Mouse (Mus musculus) kidney, postnatal 25 days (tissue): Measurements from ENCODE around the gene Prnp.

Experiments
- DNase-seq, 2 experiments: peaks; one replicate each; pipeline ENCODE4 v3.0.0; 2021; ENCODE audit warnings: mixed read lengths in 2 of 2

The Prnp gene

GRCm38 (mm10) chr2:131907311-131907710 lies 2.4 kb upstream of the Prnp start:
- no peak for DNase-seq

DNA sequence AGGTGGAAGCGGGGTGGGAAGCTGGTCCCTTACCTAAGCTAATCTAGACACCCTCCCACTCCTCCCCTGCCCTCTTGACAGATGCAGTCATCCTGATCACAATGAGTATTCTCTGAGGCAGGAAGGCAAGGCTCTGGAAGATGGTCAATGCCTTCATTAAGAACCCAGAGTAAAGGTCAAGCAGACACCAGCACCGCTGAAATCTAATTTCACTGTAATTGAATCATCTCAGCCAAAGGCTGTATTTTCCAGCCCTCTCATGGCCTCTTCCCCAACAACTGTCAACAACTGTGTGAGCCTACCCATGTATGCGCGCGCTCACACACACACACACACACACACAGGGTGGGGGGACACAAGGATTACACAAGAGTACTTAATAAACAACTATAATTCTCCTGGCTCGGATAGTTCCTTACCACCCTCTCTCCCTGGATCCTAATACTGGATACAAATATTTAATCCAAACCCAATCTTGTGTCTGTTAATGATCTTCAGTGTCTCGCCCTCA lies 1.3 kb upstream of the Prnp start:
- DNase-seq, result peak; percentile 28 to 67

GRCm38 (mm10) chr2:131908906-131909305 lies 822 bp upstream of the Prnp start:
- DNase-seq, result no peak

GRCm38 (mm10) chr2:131910847-131911246 lies 1.1 kb downstream of the Prnp start:
- no peak for DNase-seq

DNA sequence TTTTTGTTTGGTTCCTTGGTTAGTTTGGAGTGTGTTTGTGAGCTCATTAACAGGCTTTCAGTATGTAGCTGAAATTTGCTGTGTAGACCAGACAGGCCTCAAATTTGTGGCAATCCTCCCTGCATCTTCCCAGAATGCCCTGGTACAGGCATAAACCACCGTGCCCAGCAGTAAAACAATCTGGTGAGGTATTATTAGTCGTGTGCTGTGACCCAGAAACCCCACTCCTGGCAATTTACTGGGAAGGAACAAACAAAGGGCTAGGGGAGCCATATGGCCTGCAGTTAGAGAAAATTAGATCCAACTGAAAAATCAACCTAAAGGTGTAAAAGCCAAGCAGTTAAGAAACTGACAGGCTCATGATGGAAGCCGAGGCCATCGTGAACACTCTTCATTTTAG lies 1.6 kb downstream of the Prnp start:
- no peak for DNase-seq

DNA sequence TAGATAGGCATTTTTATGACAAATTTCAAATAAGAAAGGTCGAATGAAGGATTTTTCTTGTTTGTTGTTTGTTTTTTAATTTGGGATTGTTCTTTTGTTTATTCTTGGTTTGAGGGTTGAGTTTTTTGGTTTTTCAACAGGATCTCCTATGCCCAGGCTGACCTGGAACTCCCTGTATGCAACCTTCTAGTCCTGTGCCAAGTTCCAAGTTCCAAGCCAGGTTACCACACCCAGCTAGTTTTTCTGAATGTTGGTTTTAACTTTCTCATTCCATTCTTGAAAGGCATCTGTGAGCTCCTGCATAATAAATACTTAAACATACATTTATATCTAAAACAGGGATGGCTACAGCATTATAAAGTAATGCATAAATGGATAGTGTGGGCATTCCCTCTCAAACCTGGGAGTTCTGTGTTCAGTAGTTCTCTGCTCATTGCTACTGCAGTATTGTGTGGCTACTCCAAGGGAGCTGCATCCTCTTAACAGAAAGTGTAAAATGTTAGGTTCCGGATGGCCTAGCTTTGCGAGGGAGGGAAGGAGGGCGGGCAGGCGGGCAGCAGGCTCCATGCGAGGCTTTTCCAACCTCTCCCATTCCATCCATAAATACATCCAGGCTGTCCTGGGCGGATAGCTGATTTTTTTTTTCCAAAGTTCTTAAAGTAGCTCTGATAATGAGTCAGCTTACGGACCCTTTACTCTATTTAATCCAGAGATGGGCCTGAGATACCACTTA lies 3.0 kb downstream of the Prnp start:
- peak in 1 of 2 experiments; percentile 20 for DNase-seq

DNA sequence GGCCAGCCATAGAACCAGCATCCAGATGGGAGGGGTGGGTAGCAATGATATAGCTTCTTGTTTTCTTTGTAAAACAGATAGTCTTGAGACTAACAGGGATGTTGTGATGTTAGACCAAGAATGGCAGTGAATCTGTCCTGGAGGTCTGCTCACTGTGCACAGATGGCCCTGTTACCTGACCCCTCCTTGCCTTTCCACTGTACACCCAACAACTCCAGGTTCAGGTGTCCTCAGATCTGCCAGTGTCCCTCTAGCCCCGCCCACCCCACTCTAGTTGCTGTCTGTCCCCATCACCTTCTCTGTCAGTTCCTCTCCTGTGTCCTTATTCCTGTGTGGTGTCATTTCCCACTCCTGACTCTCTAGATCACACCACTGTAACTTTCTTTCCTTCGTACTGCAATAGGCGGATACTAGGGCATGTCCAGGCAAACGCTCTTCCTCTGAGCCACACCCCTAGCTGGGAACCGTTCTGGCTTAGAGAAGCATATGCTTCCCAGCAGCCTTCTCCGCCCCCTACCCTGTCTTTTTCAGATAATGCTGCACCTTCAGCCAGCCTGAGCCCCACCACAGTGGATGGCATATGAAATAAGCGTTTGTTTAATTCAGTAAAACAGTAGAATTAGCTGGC lies 22.7 kb downstream of the Prnp start:
- DNase-seq, result no peak

- no peak for DNase-seq
Measured at GRCm38 (mm10) chr2:131933013-131933412, 23.3 kb downstream of the Prnp start.

- DNase-seq, result peak in 1 of 2 experiments; percentile 21
Measured at GRCm38 (mm10) chr2:131933598-131933997, 23.9 kb downstream of the Prnp start.

DNA sequence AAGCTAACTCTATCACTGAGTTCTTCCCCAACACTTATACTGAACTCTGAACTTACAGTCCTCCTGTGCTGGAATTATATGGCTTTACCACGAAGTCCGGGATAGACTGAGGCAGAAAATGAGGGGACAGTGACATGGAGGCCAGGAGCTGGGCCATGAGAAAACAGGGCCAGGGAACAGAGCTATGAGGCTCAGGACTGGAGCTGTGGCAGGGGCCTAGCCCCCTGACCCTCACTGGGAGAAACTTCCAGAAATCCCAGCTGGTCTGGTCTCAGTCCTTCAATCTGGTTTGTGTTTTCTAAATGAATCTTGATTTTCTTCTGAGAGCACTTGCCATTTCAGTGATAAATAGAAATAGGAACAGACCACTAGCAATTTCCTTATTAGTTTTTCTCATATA lies 24.5 kb downstream of the Prnp start:
- DNase-seq, result no peak

DNA sequence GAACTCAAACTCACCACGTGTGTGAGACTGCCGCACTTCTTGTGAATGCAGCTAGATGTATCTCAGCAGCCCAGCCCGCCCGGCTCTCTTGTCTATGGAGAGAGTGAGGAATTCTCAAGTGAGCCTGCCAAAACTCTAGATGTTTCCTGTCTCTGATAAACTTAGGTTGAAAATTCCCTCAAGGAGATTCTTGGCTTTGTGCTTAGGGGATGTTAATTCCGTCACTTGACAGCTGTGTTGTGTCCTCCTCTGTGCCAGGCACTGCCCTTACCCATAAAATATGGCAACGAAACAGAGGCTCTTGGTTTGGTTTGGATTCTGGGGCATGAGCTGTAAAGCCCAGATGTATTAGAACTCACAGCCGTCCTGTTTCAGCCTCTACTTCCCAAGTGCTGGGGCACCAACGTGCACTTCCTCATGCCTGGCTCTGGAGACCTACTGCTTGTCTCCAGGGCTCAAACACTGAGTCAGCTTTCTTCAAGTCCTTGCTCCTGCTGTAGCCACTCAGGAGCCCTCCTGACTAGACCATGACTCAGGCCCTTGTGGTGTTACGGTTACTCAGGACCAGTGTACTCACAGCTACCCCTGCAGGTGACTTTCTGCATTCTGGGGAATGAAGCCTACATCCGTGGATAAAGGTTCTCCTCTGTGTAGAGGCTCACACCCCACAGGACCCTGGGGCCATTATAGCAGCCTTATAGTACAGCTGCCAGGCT lies 25.8 kb downstream of the Prnp start:
- no peak for DNase-seq

- DNase-seq, result no peak
Measured at GRCm38 (mm10) chr2:131936410-131936809, 26.7 kb downstream of the Prnp start.

- DNase-seq, result peak; percentile 68 to 75
Measured at GRCm38 (mm10) chr2:131939404-131940111, 29.8 kb downstream of the Prnp start.

GRCm38 (mm10) chr2:131940506-131940905 lies 30.8 kb downstream of the Prnp start:
- DNase-seq, result peak in 1 of 2 experiments; percentile 1

DNA sequence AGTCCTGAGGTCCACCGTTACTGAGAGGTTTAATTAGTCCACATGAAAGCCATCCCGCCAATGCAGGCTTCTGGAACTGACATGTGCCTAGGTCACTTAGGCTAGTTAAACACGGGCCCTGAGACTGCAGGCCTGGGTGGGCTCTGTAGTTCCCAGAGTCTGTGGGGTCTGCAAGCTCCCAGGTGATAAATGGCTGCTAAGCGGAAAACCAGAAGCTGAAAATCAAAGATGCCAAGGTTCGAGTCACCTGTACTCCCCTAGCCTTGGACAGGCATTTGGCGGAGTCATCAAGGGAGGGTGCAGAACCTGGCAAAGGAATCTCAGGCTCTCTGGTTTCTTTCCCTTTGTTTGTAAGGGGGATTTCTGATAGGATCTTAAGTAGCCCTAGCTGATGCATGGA lies 31.8 kb downstream of the Prnp start:
- peak in 1 of 2 experiments; percentile 28 for DNase-seq

DNA sequence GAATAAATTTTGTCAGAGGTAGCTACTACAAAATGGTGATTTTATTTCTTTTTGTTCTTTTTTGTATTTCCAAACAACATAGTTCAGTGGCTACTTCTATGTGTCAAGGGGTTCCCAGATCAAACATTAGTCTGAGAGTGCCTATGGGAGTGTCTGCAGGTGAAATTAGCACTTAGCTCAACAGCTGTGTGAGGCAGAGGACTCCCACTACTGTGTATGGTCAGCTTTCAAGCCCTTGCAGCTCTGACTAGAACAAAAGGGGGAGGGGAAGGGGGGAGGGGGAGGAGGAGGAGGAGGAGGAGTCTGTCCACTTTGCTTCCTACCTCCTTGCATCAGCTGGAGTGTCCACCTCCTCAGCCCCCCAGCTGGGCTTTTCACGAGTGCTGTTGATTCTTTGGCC lies 34.6 kb downstream of the Prnp start:
- DNase-seq, result peak; percentile 0 to 9

GRCm38 (mm10) chr2:131945225-131945624 lies 35.5 kb downstream of the Prnp start:
- peak; percentile 0 to 7 for DNase-seq

GRCm38 (mm10) chr2:131945765-131946164 lies 36.0 kb downstream of the Prnp start:
- peak; percentile 0 to 17 for DNase-seq

GRCm38 (mm10) chr2:131946351-131946750 lies 36.6 kb downstream of the Prnp start:
- peak in 1 of 2 experiments; percentile 2 for DNase-seq

- no peak for DNase-seq
Measured at GRCm38 (mm10) chr2:131948156-131948555, 38.4 kb downstream of the Prnp start.

DNA sequence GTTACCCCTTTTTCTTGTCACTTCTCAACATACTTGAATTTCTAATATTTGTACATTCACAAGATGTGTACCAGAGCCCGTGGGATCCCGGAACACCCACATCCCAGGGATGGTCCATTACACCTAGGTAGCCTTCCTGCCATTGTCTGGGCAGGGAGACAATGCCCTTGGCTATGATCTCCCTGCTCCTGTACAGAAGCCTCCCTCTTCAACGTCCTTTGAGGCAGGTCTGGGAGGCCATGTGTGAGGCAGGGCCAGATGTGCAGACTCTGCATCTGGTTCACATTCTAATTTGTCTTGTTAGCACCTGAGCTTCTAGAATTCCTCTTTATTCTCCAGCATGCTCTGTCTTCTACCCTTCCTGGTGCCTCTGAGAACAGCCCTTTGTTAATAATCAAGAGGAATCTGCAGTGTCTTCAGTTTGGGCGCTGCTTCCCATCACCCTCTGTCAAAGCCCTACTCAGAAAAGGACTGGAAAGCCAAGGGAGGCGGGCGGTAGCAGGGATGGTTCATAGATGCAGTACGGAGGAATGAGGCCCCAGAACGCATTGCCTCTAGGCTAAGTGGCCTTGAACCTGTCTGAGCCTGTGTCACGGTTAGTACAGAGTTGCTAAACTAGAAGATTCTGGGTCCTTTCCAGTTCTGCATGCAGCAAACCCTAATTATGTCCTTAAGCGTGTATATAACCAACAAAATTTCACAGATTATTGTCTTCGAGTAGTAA lies 39.4 kb downstream of the Prnp start:
- no peak for DNase-seq
